Mouse (Mus musculus): ENCODE measurements around the gene Cadps2. TPM values are rescaled to one million over a fixed set of nuclear protein-coding genes. Genes with fewer than 3 reads are reported as not detected.
A peak's percentile ranks its signal among the peaks of the same experiment; 100 is the strongest.

The Cadps2 gene
- total RNA-seq, 2 experiments from 2014 or later = 82.4 to 91.4 TPM

GRCm38 (mm10) chr6:23647627-23648247 is 191.5 kb downstream of the Cadps2 start:
- H3K4me3 ChIP-seq = no peak overlapping the region
- TF ChIP-seq CTCF (IDR thresholded peaks at IDR 0.05) = no peak
- DNase-seq (ENCODE audit: extremely low spot score in 1 of 2, low spot score in 2 of 2) = no peak
- intact Hi-C loops (cut with DNase I) = no loop called here
- H3K27ac ChIP-seq = no peak overlapping the region

DNA sequence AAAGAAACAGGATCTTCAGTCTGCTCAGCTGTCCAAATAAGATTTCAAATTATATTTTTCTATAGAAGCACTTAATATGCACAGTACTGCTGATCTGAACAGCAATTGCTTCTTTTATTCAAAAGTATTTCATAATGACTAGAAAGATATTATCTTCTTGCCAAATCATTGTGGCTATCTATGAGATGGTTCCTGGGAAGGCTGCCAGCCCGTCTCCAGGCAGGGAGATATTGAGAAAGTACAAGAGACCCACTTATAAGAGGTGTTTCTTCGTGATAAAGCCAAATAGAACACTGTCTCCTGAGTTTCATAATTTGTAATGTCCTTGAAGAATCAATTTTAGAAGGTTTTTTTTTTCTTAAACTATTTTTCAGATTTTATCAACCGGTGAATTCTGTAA is 202.1 kb downstream of the Cadps2 start:
- Histone ChIP-seq H3K27ac (no peak overlapping the region), H3K4me3 (no peak overlapping the region)
- peak in 1 of 2 experiments; percentile 24 for DNase-seq (ENCODE audit: extremely low spot score in 1 of 2, low spot score in 2 of 2)
- TF ChIP-seq CTCF (IDR thresholded peaks at IDR 0.05) = no peak
- intact Hi-C loops (cut with DNase I) = no loop called here

DNA sequence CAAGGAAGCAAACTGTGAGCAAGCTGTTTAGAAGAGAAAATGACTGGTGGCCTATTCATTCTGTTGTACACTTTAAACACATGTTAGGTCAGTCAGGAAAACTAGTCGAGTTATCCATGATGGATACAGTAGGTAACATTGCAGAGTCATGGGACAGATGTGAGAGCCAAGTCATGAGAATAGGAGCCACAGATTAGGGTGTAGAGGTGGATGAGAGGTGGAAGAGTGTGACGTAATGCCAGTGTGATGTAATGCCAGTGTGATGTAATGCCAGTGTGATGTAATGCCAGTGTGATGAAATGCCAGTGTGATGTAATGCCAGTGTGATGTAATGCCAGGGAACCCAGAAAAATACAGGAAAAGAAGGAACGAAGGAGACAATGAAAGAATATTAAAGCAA is 204.0 kb downstream of the Cadps2 start:
- intact Hi-C loops (cut with DNase I) = no loop called here
- TF ChIP-seq CTCF (IDR thresholded peaks at IDR 0.05) = no peak
- no peak for DNase-seq (ENCODE audit: extremely low spot score in 1 of 2, low spot score in 2 of 2)
- Histone ChIP-seq H3K27ac (no peak overlapping the region), H3K4me3 (no peak overlapping the region)

- H3K4me3 ChIP-seq = no peak overlapping the region
- DNase-seq (ENCODE audit: extremely low spot score in 1 of 2, low spot score in 2 of 2) = no peak
- no peak overlapping the region for H3K27ac ChIP-seq
- intact Hi-C loops (cut with DNase I) = no loop called here
- TF ChIP-seq CTCF (IDR thresholded peaks at IDR 0.05) = no peak
Measured at GRCm38 (mm10) chr6:23634016-23634415, 205.2 kb downstream of the Cadps2 start.

DNA sequence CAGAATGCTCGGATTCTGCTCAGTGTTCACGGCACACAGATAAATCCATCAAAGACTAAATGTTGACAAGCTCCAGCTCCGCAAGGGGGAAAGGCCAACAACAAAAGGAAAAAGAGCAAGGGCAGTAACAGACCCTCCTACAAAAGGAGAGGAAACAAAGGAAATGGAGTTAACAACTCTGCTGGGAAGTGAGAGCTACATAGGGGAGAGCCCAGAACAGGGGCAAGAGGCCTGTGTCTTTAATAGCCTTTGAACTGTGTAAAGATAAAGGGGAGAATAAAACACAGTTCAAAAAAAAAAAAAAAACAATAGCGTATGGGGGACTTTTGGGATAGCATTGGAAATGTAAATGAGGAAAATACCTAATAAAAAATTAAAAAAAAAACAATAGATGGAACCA is 208.8 kb downstream of the Cadps2 start:
- Histone ChIP-seq H3K4me3 (no peak overlapping the region), H3K27ac (no peak overlapping the region)
- no peak for DNase-seq (ENCODE audit: extremely low spot score in 1 of 2, low spot score in 2 of 2)
- TF ChIP-seq CTCF (IDR thresholded peaks at IDR 0.05) = no peak
- intact Hi-C loops (cut with DNase I) = no loop called here

DNA sequence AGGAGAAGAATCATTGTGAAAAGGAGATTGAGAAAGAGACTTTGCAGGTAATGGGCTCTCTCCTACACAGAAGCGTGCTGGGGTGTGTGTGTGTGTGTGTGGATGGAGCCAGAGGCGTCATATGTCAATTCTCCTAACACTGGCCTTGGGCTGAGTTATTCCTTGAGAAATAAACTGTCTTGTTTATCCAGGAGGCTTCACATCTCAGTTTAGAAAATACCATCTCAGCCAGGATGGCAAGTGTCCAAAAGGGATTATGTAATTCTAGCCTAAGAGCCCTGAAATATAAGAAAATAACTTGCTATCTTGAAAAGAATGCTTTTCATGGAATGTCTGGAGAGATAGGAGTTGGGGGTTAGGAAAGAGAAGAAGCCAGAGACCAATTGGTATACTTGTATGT is 264.1 kb downstream of the Cadps2 start:
- H3K4me3 ChIP-seq = no peak overlapping the region
- no peak for TF ChIP-seq CTCF (IDR thresholded peaks at IDR 0.05)
- H3K27ac ChIP-seq = no peak overlapping the region; the same call in 1 of the 2 replicates
- DNase-seq (ENCODE audit: extremely low spot score in 1 of 2, low spot score in 2 of 2) = peak in 1 of 2 experiments; percentile 9
- intact Hi-C loops (cut with DNase I) = no loop called here

DNA sequence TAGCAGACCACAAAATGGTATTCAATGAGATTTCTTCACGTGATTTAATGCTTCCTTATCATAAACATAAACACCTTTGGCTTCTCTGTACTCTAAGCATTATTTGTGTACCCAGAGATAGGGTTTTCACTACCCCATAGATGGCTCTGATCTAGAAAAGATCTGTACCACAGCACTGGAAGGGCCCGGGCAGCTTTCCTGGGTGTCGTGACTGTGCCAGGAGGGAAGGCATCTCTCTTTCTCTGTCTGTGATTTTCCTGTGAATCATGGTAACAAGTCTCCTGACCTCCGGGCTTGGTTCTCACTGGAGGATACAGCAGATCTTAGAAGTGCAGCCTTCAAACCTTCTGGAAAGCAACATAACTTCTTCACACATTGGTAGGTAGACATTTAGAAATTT is 265.5 kb downstream of the Cadps2 start:
- no peak overlapping the region for H3K27ac ChIP-seq
- TF ChIP-seq CTCF (IDR thresholded peaks at IDR 0.05) = no peak
- no peak overlapping the region for H3K4me3 ChIP-seq
- intact Hi-C loops (cut with DNase I) = no loop called here
- DNase-seq (ENCODE audit: extremely low spot score in 1 of 2, low spot score in 2 of 2) = no peak

DNA sequence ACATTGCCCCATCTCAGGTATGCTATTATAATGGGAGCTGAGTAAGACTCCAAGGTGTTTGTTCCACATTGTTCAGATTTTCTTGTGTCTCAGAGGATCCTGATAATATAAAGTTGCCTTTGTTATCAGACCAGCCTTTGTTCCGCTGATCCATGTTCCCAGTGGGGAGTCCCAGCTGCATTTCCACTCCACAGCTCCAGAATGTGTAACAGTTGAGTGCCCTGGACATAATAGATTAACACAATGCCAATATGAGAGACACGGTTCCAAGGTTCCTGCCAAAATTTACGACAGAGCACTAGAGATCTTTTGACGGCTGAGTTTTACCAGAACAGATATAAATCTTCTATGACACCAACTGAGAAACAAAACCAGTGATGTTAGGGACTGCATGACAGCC is 266.8 kb downstream of the Cadps2 start:
- Histone ChIP-seq H3K4me3 (no peak overlapping the region), H3K27ac (no peak overlapping the region)
- DNase-seq (ENCODE audit: extremely low spot score in 1 of 2, low spot score in 2 of 2) = no peak
- intact Hi-C loops (cut with DNase I) = no loop called here
- TF ChIP-seq CTCF (IDR thresholded peaks at IDR 0.05) = no peak

GRCm38 (mm10) chr6:23569686-23570085 is 269.5 kb downstream of the Cadps2 start:
- H3K4me3 ChIP-seq = no peak overlapping the region
- TF ChIP-seq CTCF (IDR thresholded peaks at IDR 0.05) = no peak
- DNase-seq (ENCODE audit: extremely low spot score in 1 of 2, low spot score in 2 of 2) = no peak
- intact Hi-C loops (cut with DNase I) = no loop called here
- H3K27ac ChIP-seq = no peak overlapping the region

DNA sequence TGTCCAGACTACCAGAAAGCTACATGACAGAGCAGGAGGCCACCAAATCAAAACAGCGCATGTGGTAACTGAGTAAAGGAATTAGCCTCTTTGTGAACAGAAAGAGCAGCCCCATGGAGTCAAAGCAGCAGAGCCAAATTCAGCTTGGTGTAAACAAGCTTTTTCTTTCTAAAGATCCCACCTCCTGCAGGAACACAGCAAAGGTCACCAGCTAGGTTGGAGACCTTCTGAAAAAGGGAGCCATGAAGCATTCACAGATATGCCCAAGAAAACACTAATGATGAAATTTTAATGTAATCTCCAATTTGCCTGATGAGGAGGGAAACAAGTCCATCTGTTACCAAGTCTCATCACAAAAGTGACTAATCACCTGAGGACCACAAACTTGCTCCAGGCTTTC is 270.5 kb downstream of the Cadps2 start:
- no peak for TF ChIP-seq CTCF (IDR thresholded peaks at IDR 0.05)
- intact Hi-C loops (cut with DNase I) = no loop called here
- no peak overlapping the region for H3K27ac ChIP-seq
- no peak for DNase-seq (ENCODE audit: extremely low spot score in 1 of 2, low spot score in 2 of 2)
- H3K4me3 ChIP-seq = no peak overlapping the region

- intact Hi-C loops (cut with DNase I) = no loop called here
- Histone ChIP-seq H3K4me3 (no peak overlapping the region), H3K27ac (no peak overlapping the region)
Measured at GRCm38 (mm10) chr6:23567651-23568050, 271.6 kb downstream of the Cadps2 start.

DNA sequence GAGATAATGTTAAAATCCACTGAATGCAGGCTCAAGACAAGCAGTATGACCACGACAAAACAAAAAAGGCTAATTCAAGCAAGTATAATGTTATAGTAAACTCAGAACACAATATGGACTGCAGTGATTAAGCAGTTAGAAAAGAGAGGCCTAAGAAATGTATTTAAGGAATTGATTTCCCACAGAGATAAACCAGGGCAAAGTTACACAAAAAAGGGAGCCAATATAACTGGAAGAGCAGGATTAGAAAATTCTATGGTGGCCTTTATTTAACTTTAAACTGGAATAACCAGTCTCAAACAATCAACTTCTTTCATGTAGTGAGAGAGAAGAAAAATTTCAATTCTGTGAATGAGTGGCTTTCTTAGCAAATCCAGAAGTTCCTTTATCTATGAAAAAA is 289.3 kb downstream of the Cadps2 start:
- Histone ChIP-seq H3K27ac (no peak overlapping the region), H3K4me3 (no peak overlapping the region)
- DNase-seq (ENCODE audit: extremely low spot score in 1 of 2, low spot score in 2 of 2) = no peak
- intact Hi-C loops (cut with DNase I) = no loop called here
- TF ChIP-seq CTCF (IDR thresholded peaks at IDR 0.05) = no peak

More at GRCm38 (mm10) chr6:23567651-23568050, 271.6 kb downstream of the Cadps2 start:
- no peak for DNase-seq (ENCODE audit: extremely low spot score in 1 of 2, low spot score in 2 of 2)
- TF ChIP-seq CTCF (IDR thresholded peaks at IDR 0.05) = no peak; the same call in 1 of the 2 replicates

- DNase-seq (ENCODE audit: extremely low spot score in 1 of 2, low spot score in 2 of 2) = no peak
- Histone ChIP-seq H3K27ac (no peak overlapping the region), H3K4me3 (no peak overlapping the region)
- TF ChIP-seq CTCF (IDR thresholded peaks at IDR 0.05) = no peak
- intact Hi-C loops (cut with DNase I) = no loop called here
Measured at GRCm38 (mm10) chr6:23523710-23524109, 315.5 kb downstream of the Cadps2 start.

Data from left cerebral cortex, adult 2 months (tissue).